Mouse (Mus musculus) liver, embryonic 16.5 days (tissue): ENCODE measurements around the gene Gsg1l. TPM values are rescaled to one million over a fixed set of nuclear protein-coding genes. Genes with fewer than 3 reads are reported as not detected.
A peak's percentile ranks its signal among the peaks of the same experiment; 100 is the strongest.

ENCODE experiments used
- ATAC-seq: fragments of 200-750 bp; cut with Nextera tagmentation; 2 replicates; pipeline ENCODE4 v1.8.0; 2017; ENCODE audit warnings: low read depth, mild to moderate bottlenecking, moderate number of reproducible peaks, moderate library complexity
- H3K27ac ChIP-seq: fragments of 300-500 bp; sonication (generic); 2 replicates; pipeline ENCODE4 v1.5.1; 2014; ENCODE audit warnings: mild to moderate bottlenecking, low read length
- H3K27me3 ChIP-seq: fragments of 300-500 bp; sonication (generic); 2 replicates; pipeline ENCODE4 v1.6.1; 2014; ENCODE audit warnings: low read depth, low read length, mixed read lengths; ENCODE audit not compliant: control insufficient read depth, insufficient read depth
- H3K36me3 ChIP-seq: fragments of 300-500 bp; sonication (generic); 2 replicates; pipeline ENCODE4 v1.6.1; 2014; ENCODE audit warnings: mild to moderate bottlenecking; ENCODE audit not compliant: control insufficient read depth, insufficient read depth
- H3K4me1 ChIP-seq: fragments of 300-500 bp; sonication (generic); 2 replicates; pipeline ENCODE4 v1.6.1; 2014; ENCODE audit warnings: low read depth, low read length, mixed read lengths; ENCODE audit not compliant: control insufficient read depth
- H3K4me2 ChIP-seq: fragments of 300-500 bp; sonication (generic); 2 replicates; pipeline ENCODE4 v1.6.1; 2014; ENCODE audit warnings: low read depth, low read length, mixed read lengths
- H3K4me3 ChIP-seq: fragments of 300-500 bp; sonication (generic); 2 replicates; pipeline ENCODE4 v1.5.1; 2014; ENCODE audit warnings: low read depth, mild to moderate bottlenecking, low read length
- H3K9ac ChIP-seq: fragments of 300-500 bp; sonication (generic); 2 replicates; pipeline ENCODE4 v1.6.1; 2014; ENCODE audit warnings: low read depth, low read length
- H3K9me3 ChIP-seq: fragments of 300-500 bp; sonication (generic); replicated peaks from 2 replicates; pipeline ENCODE4 v1.6.1; 2016; ENCODE audit warnings: low read length; ENCODE audit not compliant: control insufficient read depth
- WGBS: fragments of 180-500 bp; shearing (Covaris S2); extraction: QIAGEN DNeasy Blood & Tissue Kit; methylation state at CpG from one replicate; pipeline ENCODE4 v1.1.7; 2014; ENCODE audit not compliant: insufficient replicate concordance; 5-methylcytosine and 5-hydroxymethylcytosine counted together
- polyA plus RNA-seq: library from polyadenylated mRNA; unstranded; fragments of >200 nt; fragmentation: Nextera tagmentation; extraction: Ambion mirVana; gene quantifications from 2 replicates; pipeline ENCODE4 v1.2.1, GENCODE M21; 2015

Gene Gsg1l
- polyA plus RNA-seq, 1 experiment from 2014 or later: 0.02 TPM

DNA sequence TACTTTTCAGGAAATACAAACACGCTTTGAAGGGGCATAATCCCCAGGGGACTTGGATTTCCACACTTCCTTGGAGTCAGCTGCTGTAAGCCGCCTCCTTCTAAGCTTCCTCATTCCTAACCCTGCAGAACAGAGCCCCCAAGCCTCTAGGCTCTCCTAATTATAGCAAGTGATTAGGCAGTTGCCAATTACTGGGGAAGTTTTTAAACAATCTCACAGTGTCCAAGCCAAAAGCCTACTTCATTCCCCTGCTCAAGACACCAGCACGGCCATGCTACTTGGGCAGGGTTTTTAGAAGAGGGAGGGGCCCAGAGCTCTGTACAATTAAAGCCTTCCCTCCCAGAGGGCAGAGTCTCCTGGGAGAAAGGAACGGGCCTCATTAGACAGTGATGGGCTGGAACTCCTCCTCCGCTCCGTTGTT lies 4.1 kb upstream of the Gsg1l start:
- 31% methylated on average over 6 of the region's 6 CpGs for WGBS
- no peak overlapping the region for H3K27ac ChIP-seq
- H3K4me2 ChIP-seq: no peak overlapping the region
- no peaks in the 10 kb centered on the region for H3K9me3 ChIP-seq
- no peaks in the 10 kb centered on the region for H3K36me3 ChIP-seq
- H3K9ac ChIP-seq: no peak overlapping the region
- no peak for ATAC-seq
- H3K4me3 ChIP-seq: no peak overlapping the region
- peaks cover 29% of the 10 kb centered on the region for H3K27me3 ChIP-seq
- no peaks in the 10 kb centered on the region for H3K4me1 ChIP-seq

DNA sequence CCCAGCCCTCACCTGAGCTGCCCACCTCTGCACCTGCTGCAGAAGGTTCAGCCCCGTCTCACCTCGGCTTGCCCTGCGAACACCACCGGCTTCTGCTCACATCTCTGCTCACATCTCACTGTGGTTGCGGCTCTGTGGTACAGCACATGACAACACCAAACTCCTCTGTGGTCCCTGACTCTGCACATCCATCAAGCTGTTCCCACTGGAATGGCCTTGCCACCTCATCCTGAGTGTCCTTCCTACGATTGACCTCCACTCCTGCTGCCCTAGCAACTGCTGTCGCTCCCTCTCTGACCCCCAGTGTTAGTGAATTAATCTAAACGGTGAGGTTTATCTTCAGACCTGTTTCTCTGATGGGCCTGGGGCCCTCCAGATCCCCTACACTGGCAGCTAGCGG lies 2.9 kb upstream of the Gsg1l start:
- no peak for ATAC-seq
- Histone ChIP-seq H3K4me2 (no peak overlapping the region), H3K4me3 (no peak overlapping the region), H3K9ac (no peak overlapping the region), H3K27ac (no peak overlapping the region), H3K9me3 (no peaks in the 10 kb centered on the region), H3K36me3 (no peaks in the 10 kb centered on the region), H3K27me3 (peaks cover 40% of the 10 kb centered on the region), H3K4me1 (no peaks in the 10 kb centered on the region)
- WGBS: 76% methylated on average over 9 of the region's 9 CpGs

DNA sequence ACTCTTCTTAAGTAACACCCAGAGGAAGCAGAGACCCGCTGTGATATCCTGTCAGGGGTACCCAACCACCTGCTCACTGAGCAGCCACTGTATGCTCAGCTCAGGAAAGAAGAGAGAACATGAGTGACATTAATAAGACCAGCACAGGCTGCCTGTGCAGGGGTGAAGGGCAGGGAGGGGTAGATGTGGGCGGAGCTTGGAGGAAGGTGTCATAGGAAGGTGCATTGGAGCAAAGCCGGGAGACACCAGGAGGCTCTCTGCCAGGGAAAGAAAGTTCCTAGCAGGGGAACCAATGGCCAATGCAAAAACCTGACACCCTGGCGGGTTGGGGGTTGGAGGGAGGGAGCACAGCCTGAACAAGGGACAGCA lies 1.8 kb upstream of the Gsg1l start:
- Histone ChIP-seq H3K4me1 (no peaks in the 10 kb centered on the region), H3K9me3 (no peaks in the 10 kb centered on the region), H3K36me3 (no peaks in the 10 kb centered on the region), H3K4me2 (no peak overlapping the region), H3K4me3 (no peak overlapping the region), H3K27me3 (peaks cover 47% of the 10 kb centered on the region), H3K9ac (no peak overlapping the region), H3K27ac (no peak overlapping the region)
- WGBS: 13% methylated on average over 4 of the region's 4 CpGs
- no peak for ATAC-seq

DNA sequence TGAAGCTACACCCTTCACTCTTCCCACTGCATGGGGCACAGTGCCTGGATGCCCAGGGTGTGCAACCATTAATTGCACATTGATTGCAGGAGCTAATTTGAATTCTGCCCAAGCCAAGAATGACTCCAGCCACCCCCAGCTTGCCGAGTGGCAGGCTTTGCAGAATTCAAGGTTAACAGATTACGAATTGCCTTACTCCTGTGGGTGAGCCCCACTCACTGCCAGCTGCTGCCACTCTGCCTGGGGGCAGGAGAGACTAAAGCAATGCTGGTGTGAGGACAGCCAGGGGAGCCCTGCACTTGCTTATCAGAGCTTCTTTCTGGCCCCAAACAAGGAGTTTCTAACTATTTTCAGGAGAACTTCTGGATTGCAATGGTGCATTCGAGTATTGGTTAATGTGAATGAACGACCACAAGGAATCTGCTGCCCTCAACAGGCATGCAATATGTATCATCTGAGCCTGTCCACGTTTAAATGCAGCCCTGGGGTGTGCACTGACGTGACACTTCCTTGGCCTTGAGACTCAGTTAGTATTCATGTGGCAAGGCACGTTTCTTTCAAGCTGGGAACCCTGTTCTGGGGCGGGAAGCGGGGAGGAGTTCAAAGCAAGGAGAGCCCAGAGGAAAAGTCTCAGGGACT lies 1.2 kb upstream of the Gsg1l start:
- Histone ChIP-seq H3K36me3 (no peaks in the 10 kb centered on the region), H3K27me3 (peaks cover 47% of the 10 kb centered on the region), H3K4me1 (no peaks in the 10 kb centered on the region), H3K9ac (no peak overlapping the region), H3K9me3 (no peaks in the 10 kb centered on the region), H3K4me2 (no peak overlapping the region), H3K4me3 (no peak overlapping the region), H3K27ac (no peak overlapping the region)
- 11% methylated on average over 9 of the region's 9 CpGs for WGBS
- no peak for ATAC-seq

DNA sequence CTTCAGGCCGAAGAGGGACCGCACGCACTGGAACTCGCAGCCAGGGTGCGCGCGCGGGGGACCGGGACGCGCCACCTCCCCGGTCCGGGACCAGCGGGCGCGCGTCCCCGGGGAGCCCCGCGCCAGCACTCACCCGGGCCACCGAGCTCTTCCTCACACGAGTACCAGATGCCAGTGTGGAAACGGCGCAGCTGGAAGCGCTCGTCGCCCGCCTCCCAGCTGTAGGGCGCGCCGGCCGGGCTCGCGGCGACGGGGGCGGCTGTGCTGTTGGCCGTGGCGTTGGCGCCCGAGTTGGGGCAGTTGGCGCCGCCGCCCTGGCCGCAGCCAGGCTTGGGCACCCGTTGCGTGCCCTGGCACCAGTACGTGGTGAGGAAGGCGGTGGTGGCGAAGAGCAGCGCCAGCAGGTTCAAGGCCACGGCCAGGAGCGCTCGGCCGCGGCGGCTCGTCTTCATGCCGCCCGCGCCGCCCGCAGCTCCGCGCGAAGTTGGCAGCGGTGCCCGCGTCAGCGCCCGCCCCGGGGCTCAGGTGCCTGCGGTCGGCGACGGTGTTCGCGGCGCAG lies 405 bp downstream of the Gsg1l start:
- ATAC-seq: no peak
- no peaks in the 10 kb centered on the region for H3K9me3 ChIP-seq
- H3K4me3 ChIP-seq: peak overlapping the region; percentile 39
- peak overlapping the region; percentile 49 for H3K4me2 ChIP-seq
- under 1% methylated on average over 80 of the region's 80 CpGs for whole genome bisulfite sequencing
- H3K36me3 ChIP-seq: no peaks in the 10 kb centered on the region
- no peak overlapping the region for H3K27ac ChIP-seq
- H3K4me1 ChIP-seq: no peaks in the 10 kb centered on the region
- no peak overlapping the region for H3K9ac ChIP-seq
- H3K27me3 ChIP-seq: peaks cover 47% of the 10 kb centered on the region

DNA sequence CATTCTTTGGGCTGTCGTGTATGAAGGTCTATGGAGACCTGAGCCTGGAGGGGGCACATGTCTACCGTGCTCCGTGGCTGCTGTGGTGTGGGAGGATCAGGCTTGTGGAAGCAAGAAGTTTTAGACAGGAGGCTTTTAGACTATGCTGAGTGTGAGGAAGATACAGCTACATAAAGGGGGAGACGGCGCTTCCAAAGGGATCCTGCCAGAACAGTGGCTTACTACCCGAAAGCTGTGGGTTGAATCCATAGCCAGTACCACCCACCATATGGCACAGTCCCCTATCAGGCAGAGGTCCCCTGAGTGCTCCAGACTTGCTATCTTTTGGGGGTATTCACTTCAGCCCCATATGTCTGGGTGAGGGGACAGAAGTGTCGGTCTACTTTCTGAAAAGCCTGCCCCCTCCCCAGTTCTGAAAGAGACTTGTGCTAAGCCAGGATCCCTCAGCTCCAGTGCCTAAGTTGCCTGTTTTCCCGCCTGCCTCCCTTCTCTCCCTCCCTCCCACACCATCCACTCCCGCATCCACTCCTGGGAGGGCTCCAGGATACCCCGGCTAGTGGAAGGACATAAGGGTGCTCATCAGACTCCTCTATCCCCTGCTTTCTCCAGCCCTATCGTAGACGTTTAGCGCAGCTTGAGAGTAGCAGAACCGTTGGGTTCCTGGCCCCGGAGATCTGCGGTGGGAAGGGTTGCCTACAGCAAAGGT lies 1.1 kb downstream of the Gsg1l start:
- no peak for ATAC-seq
- Histone ChIP-seq H3K36me3 (no peaks in the 10 kb centered on the region), H3K9me3 (no peaks in the 10 kb centered on the region), H3K27me3 (peaks cover 47% of the 10 kb centered on the region), H3K4me2 (no peak overlapping the region), H3K4me1 (no peaks in the 10 kb centered on the region), H3K9ac (no peak overlapping the region), H3K4me3 (no peak overlapping the region; the same call in 1 of the 2 replicates), H3K27ac (no peak overlapping the region)
- 17% methylated on average over 16 of the region's 16 CpGs for WGBS

DNA sequence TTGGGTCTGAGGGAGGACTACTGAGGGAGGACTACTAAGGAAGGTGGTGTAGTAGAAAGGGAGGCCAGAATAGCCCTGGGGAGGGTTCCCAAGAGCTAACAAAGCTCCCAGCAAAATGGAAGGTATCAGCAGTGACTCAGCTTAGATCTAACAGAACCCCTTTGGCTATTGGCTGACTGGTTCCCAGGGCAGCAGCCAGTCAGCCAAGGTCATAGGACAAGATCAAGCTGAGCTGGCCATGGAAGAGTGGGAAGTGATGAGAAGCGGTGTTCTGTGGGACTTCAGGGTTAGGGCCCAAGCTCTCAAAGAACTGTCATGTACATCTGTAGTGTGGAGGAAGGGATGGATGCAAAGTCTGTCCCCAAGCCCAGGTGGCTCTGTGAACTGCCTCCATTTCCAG lies 5.3 kb downstream of the Gsg1l start:
- H3K9me3 ChIP-seq: no peaks in the 10 kb centered on the region
- H3K36me3 ChIP-seq: no peaks in the 10 kb centered on the region
- no peaks in the 10 kb centered on the region for H3K4me1 ChIP-seq
- no peak overlapping the region for H3K9ac ChIP-seq
- ATAC-seq: no peak
- H3K27me3 ChIP-seq: peaks cover 25% of the 10 kb centered on the region
- H3K4me2 ChIP-seq: no peak overlapping the region
- no peak overlapping the region for H3K27ac ChIP-seq
- H3K4me3 ChIP-seq: no peak overlapping the region
- 64% methylated on average over 1 of the region's 1 CpGs for WGBS

DNA sequence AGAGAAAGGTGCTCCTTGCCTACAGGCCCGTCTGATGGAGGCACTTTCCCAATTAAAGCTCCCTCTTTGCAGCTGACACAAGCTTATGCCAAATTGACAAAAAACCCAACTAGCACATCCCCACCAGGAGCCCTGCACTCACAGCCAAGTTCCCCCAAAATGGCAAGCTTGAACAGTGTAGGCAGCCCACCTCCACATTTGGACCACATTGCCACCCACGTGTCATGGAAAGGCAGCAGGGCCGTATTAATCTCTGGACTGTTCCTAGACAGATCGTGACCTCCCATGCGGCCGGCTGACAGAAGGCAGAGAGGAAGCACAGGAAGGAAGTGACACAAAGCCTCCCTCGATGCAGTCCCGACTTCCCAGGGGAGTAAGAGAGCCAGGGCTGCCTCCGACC lies 7.2 kb downstream of the Gsg1l start:
- Histone ChIP-seq H3K27ac (no peak overlapping the region), H3K27me3 (peaks cover 6% of the 10 kb centered on the region), H3K9me3 (no peaks in the 10 kb centered on the region), H3K36me3 (no peaks in the 10 kb centered on the region), H3K9ac (no peak overlapping the region), H3K4me3 (no peak overlapping the region), H3K4me1 (no peaks in the 10 kb centered on the region), H3K4me2 (no peak overlapping the region)
- WGBS: 14% methylated on average over 9 of the region's 9 CpGs
- no peak for ATAC-seq

DNA sequence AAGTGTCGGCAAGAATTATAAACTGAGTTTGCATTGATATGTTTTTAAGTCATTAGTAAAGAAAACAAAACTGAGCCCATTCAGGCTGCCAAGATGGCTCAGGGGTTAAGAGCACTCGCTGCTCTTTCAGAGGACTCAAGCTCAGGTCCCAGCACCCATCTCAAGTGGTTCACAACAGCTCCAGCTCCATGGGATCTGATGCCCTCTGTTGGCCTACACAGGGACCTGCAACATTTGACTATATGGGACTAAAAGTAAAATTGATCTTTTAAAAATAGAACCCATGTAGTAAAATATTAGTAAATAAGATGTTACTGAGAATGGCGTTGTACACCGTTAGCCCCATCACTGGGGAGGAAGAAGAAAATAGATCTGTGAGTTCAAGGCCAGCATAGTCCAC lies 11.9 kb downstream of the Gsg1l start:
- H3K27ac ChIP-seq: no peak overlapping the region
- no peaks in the 10 kb centered on the region for H3K9me3 ChIP-seq
- H3K9ac ChIP-seq: no peak overlapping the region
- no peak overlapping the region for H3K4me2 ChIP-seq
- H3K4me3 ChIP-seq: no peak overlapping the region
- no peaks in the 10 kb centered on the region for H3K36me3 ChIP-seq
- ATAC-seq: no peak
- WGBS: 75% methylated on average over 4 of the region's 4 CpGs
- no peaks in the 10 kb centered on the region for H3K4me1 ChIP-seq
- H3K27me3 ChIP-seq: no peaks in the 10 kb centered on the region
